Mouse (Mus musculus) embryonic fibroblast, embryonic 13.5 days (primary cell): Measurements from ENCODE around the gene Cables2.

Experiments used
- CTCF ChIP-seq: IDR thresholded peaks from 2 replicates; pipeline ENCODE4 v1.5.1; 2011; ENCODE audit warnings: mild to moderate bottlenecking, control low read depth, low read length, moderate library complexity, borderline replicate concordance; ENCODE audit not compliant: insufficient read depth
- POLR2A ChIP-seq: IDR thresholded peaks from 2 replicates; pipeline ENCODE4 v1.6.1; 2011; ENCODE audit warnings: low read depth, mild to moderate bottlenecking, control low read depth, low read length, moderate library complexity

DNA sequence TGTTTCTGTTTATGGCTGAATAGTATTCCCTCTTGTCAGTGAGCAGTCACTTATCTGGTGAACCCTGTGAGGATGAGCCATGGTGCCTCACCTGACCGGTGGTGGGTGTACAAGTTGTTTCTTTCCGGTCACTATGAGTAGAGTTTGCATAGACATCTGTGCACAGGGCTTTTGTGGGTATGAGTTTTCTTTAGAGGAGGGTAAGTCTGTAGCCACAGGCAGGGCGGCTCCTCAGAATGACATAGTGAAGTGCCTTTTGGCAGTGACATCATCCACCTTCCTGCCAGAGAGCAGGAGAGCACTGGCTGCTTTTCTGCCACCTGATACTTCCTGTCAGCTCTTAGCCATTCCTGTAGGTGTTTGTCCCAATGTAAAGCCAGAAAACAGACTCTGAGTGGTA lies 32.2 kb upstream of the Cables2 start:
- TF ChIP-seq POLR2A (no peak), CTCF (no peak)
